8 mouse cellular contexts compared by ENCODE assay signal in the genomic region with DNA sequence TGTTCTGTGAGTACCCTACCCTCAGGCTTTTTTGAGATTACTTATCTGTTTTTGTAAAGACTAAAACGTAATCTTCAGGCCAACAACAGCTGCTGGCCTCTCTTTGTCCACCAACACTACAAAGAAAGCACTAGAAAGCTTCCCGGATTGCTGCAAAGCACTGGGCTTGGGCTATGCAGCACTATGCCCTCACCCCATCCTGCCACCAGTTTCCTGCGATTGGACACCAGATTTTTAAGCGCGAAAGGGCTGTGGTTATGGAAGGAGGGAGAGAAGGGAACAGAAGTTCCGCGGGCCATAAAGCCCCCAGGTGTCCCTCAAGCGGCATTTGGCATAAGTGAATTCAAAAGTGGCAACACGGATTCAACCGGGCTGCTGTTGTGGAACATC. TPM values are rescaled to one million over a fixed set of nuclear protein-coding genes. Genes with fewer than 3 reads are reported as not detected.
DNase-seq lines count a peak whose midpoint lies in the region; ATAC-seq and TF ChIP-seq lines count a peak whose summit lies in the region.

No protein-coding gene starts in this region.

- no peak for TF ChIP-seq CTCF in gastrocnemius, adult 2 months (IDR thresholded peaks at IDR 0.05)

- peaks cover 26% of the 10 kb centered on the region for H3K36me3 ChIP-seq in forebrain, embryonic 15.5 days
- peaks cover 24% of the 10 kb centered on the region for H3K36me3 ChIP-seq in midbrain, embryonic 13.5 days

- intact Hi-C loops in gastrocnemius, adult 2 months (cut with DNase I), result no loop called here

- H3K27me3 ChIP-seq in forebrain, embryonic 15.5 days, result no peaks in the 10 kb centered on the region
- H3K27me3 ChIP-seq in midbrain, embryonic 13.5 days, result peaks cover 30% of the 10 kb centered on the region

- H3K9me3 ChIP-seq in forebrain, embryonic 15.5 days, result no peaks in the 10 kb centered on the region
- 0 out of 2 replicates have a peak, but pooled peaks cover 3% of the 10 kb centered on the region for H3K9me3 ChIP-seq in midbrain, embryonic 13.5 days

- WGBS in forebrain, embryonic 15.5 days, result under 1% methylated on average over 10 of the region's 10 CpGs
- under 1% methylated on average over 10 of the region's 10 CpGs for WGBS in midbrain, embryonic 13.5 days

- peak overlapping the region; percentile 79 for H3K4me3 ChIP-seq in gastrocnemius, adult 2 months
- peak overlapping the region; percentile 96 for H3K4me3 ChIP-seq in forebrain, embryonic 15.5 days
- H3K4me3 ChIP-seq in midbrain, embryonic 13.5 days (replicated peaks), result peak overlapping the region; percentile 74

- H3K9ac ChIP-seq in forebrain, embryonic 15.5 days (replicated peaks), result peak overlapping the region; percentile 97
- H3K9ac ChIP-seq in midbrain, embryonic 13.5 days (replicated peaks), result peak overlapping the region; percentile 93

- no peak for DNase-seq in gastrocnemius, adult 2 months
- no peak for DNase-seq in gastrocnemius, adult 18-20 months (ENCODE audit: low spot score)
- peak; percentile 78 for DNase-seq in 416B (ENCODE audit: low read depth)
- peak; percentile 17 for DNase-seq in cerebellum, adult 11-12 months
- peak; percentile 27 for DNase-seq in kidney, postnatal 10 days
- no peak for DNase-seq in urinary bladder, postnatal 4 days (ENCODE audit: low spot score in 2 of 2)

- ATAC-seq in forebrain, embryonic 15.5 days (replicated peaks), result peak; percentile 30
- ATAC-seq in midbrain, embryonic 13.5 days, result peak; percentile 35

- H3K4me2 ChIP-seq in forebrain, embryonic 15.5 days (replicated peaks), result peak overlapping the region; percentile 77
- H3K4me2 ChIP-seq in midbrain, embryonic 13.5 days (replicated peaks), result peak overlapping the region; percentile 68

- H3K27ac ChIP-seq in gastrocnemius, adult 2 months, result peak overlapping the region; percentile 80
- peak overlapping the region; percentile 93 for H3K27ac ChIP-seq in forebrain, embryonic 15.5 days (replicated peaks)
- peak overlapping the region; percentile 94 for H3K27ac ChIP-seq in midbrain, embryonic 13.5 days

- H3K4me1 ChIP-seq in forebrain, embryonic 15.5 days, result peaks cover 17% of the 10 kb centered on the region
- H3K4me1 ChIP-seq in midbrain, embryonic 13.5 days (replicated peaks), result peaks cover 13% of the 10 kb centered on the region

RNA-seq across cellular contexts. Expression of gene Zc3hav1l, which starts 0.8 kb away (rescaled TPM):
- under 1 TPM; 0.31 to 0.61 TPM for total RNA-seq in gastrocnemius, adult 2 months (2021)
- under 1 TPM; 0.23 to 0.31 TPM for total RNA-seq in gastrocnemius, adult 18-20 months (2021)
- polyA plus RNA-seq in forebrain, embryonic 15.5 days (2015; fragmentation: Nextera tagmentation; extraction: Ambion mirVana), result 6.6 and 6.8 TPM in 2 replicates
- 10.6 and 11.0 TPM in 2 replicates for polyA plus RNA-seq in midbrain, embryonic 13.5 days (2015; fragmentation: Nextera tagmentation; extraction: Ambion mirVana)

RNA-seq across cellular contexts. Expression of gene D630045J12Rik, which starts 44.4 kb away (rescaled TPM):
- total RNA-seq in gastrocnemius, adult 2 months (2021), result under 1 TPM; 0.26 to 0.47 TPM
- under 1 TPM; 0.21 to 0.23 TPM for total RNA-seq in gastrocnemius, adult 18-20 months (2021)
- polyA plus RNA-seq in forebrain, embryonic 15.5 days (2015; fragmentation: Nextera tagmentation; extraction: Ambion mirVana), result 17.6 and 18.4 TPM in 2 replicates
- 14.4 and 16.6 TPM in 2 replicates for polyA plus RNA-seq in midbrain, embryonic 13.5 days (2015; fragmentation: Nextera tagmentation; extraction: Ambion mirVana)

RNA-seq across cellular contexts. Expression of gene Zc3hav1, which starts 56.2 kb away (rescaled TPM):
- total RNA-seq in gastrocnemius, adult 2 months (2021), result 1 to 10 TPM; 6.4 to 6.7 TPM
- 1 to 10 TPM; 6.3 to 7.3 TPM for total RNA-seq in gastrocnemius, adult 18-20 months (2021)
- 0.61 and 0.89 TPM in 2 replicates for polyA plus RNA-seq in forebrain, embryonic 15.5 days (2015; fragmentation: Nextera tagmentation; extraction: Ambion mirVana)
- polyA plus RNA-seq in midbrain, embryonic 13.5 days (2015; fragmentation: Nextera tagmentation; extraction: Ambion mirVana), result 0.92 and 1.3 TPM in 2 replicates

Comparison
In these comparisons a context has a peak if more than half of its experiments do, and no peak if none do; other contexts are left out.
1. DNase-seq: peak in 416B (single experiment), cerebellum, adult 11-12 months (single experiment) and kidney, postnatal 10 days (single experiment); none in gastrocnemius, adult 2 months (single experiment), gastrocnemius, adult 18-20 months (single experiment) and urinary bladder, postnatal 4 days (0 of 2).
2. Peak in every context shown above with its lines, with median percentiles within 50 percentile points of each other: H3K27ac ChIP-seq and H3K4me3 ChIP-seq.